Mouse (Mus musculus) embryonic facial prominence, embryonic 13.5 days (tissue): ENCODE data around the gene Bsph2. TPM values are rescaled to one million over a fixed set of nuclear protein-coding genes. Genes with fewer than 3 reads are reported as not detected.

Source experiments
- ATAC-seq: fragments of 200-750 bp; cut with Nextera tagmentation; 2 replicates; pipeline ENCODE4 v1.8.0; 2017; ENCODE audit warnings: low read depth; ENCODE audit not compliant: insufficient number of reproducible peaks, insufficient read depth, low FRiP score, low TSS enrichment
- H3K27ac ChIP-seq: fragments of 300-500 bp; sonication (generic); 2 replicates; pipeline ENCODE4 v1.5.1; 2015; ENCODE audit warnings: moderate library complexity, mild to moderate bottlenecking, inconsistent platforms
- H3K27me3 ChIP-seq: fragments of 300-500 bp; sonication (generic); 2 replicates; pipeline ENCODE4 v1.6.1; 2015; ENCODE audit warnings: mild to moderate bottlenecking, inconsistent platforms
- H3K36me3 ChIP-seq: fragments of 300-500 bp; sonication (generic); 2 replicates; pipeline ENCODE4 v1.6.1; 2015; ENCODE audit warnings: mild to moderate bottlenecking, inconsistent platforms
- H3K4me1 ChIP-seq: fragments of 300-500 bp; sonication (generic); 2 replicates; pipeline ENCODE4 v1.6.1; 2015; ENCODE audit warnings: inconsistent platforms
- H3K4me2 ChIP-seq: fragments of 300-500 bp; sonication (generic); 2 replicates; pipeline ENCODE4 v1.6.1; 2015; ENCODE audit warnings: moderate library complexity, mild to moderate bottlenecking, inconsistent platforms
- H3K4me3 ChIP-seq: fragments of 300-500 bp; sonication (generic); 2 replicates; pipeline ENCODE4 v1.5.1; 2015; ENCODE audit warnings: mild to moderate bottlenecking, inconsistent platforms
- H3K9ac ChIP-seq: fragments of 300-500 bp; sonication (generic); 2 replicates; pipeline ENCODE4 v1.6.1; 2015; ENCODE audit warnings: mild to moderate bottlenecking, inconsistent platforms
- H3K9me3 ChIP-seq: fragments of 300-500 bp; sonication (generic); 2 replicates; pipeline ENCODE4 v1.6.1; 2016; ENCODE audit warnings: inconsistent platforms
- WGBS: fragments of 180-500 bp; shearing (Covaris S2); methylation state at CpG from one replicate; pipeline ENCODE4 v1.1.7; 2015; ENCODE audit warnings: mixed read lengths; 5-methylcytosine and 5-hydroxymethylcytosine counted together
- polyA plus RNA-seq: library from polyadenylated mRNA; unstranded; fragments of >200 nt; fragmentation: Nextera tagmentation; extraction: Ambion mirVana; gene quantifications from 2 replicates; pipeline ENCODE4 v1.2.1, GENCODE M21; 2015

Gene Bsph2
- polyA plus RNA-seq = not detected in 2 replicates

DNA sequence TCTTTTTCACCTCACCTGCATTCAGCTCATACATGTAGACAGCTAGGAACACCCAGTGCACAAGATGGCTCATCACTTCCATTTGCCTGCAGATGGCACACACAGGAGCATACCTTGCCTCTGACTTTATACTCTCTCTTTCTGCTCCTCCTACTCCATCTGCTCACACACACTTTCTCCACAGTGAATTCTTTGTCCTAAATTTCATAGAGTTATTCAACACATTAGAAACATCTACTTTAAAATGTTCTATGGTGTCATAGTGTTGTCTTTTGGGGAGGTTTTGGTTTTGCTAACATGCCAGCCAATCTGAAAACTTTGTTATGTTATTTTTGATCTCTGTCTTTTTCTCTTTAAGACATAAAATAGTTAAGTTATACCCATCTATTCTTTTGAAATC lies at the start of gene Bsph2:
Bsph2 (minus strand) TSS at position 101 of the 400 bp plus-strand sequence.
- ATAC-seq = no peak
- H3K4me3 ChIP-seq = no peak within 1 kb of the TSS
- H3K4me2 ChIP-seq = no peak within 1 kb of the TSS
- no peak within 1 kb of the TSS for H3K27ac ChIP-seq
- H3K27me3 ChIP-seq = no peaks in the 10 kb centered on the region
- no peaks in the 10 kb centered on the region for H3K4me1 ChIP-seq
- H3K9ac ChIP-seq = no peak within 1 kb of the TSS
- H3K36me3 ChIP-seq = no peaks in the 10 kb centered on the region
- peaks cover 3% of the 10 kb centered on the region; the same call in 1 of the 2 replicates for H3K9me3 ChIP-seq

- Histone ChIP-seq H3K27me3 (no peaks in the 10 kb centered on the region), H3K4me2 (no peak overlapping the region)
- 72% methylated on average over 1 of the region's 1 CpGs for WGBS
Observed at GRCm38 (mm10) chr7:13511539-13511938, 59.3 kb downstream of the Bsph2 start.

More at GRCm38 (mm10) chr7:13511539-13511938, 59.3 kb downstream of the Bsph2 start:
- H3K4me1 ChIP-seq = no peaks in the 10 kb centered on the region
- H3K27ac ChIP-seq = no peak overlapping the region
- no peak overlapping the region for H3K4me3 ChIP-seq
- no peak for ATAC-seq
- no peaks in the 10 kb centered on the region; the same call in 1 of the 2 replicates for H3K9me3 ChIP-seq
- no peak overlapping the region for H3K9ac ChIP-seq
- no peaks in the 10 kb centered on the region for H3K36me3 ChIP-seq

Other genes starting within 250 kb of the Bsph2 start
- gene Pla2g4c, start 246.4 kb downstream of the Bsph2 start, polyA plus RNA-seq = 1.1 and 1.8 TPM in 2 replicates
- gene Cabp5, start 172.9 kb downstream of the Bsph2 start, polyA plus RNA-seq = not detected in 2 replicates
- gene Bsph1, start 120.2 kb downstream of the Bsph2 start, polyA plus RNA-seq = not detected in 2 replicates
- not detected in 2 replicates for gene Sult2a5, start 52.9 kb upstream of the Bsph2 start, polyA plus RNA-seq
- gene Sult2a2, start 162.4 kb upstream of the Bsph2 start, polyA plus RNA-seq = not detected in 2 replicates